ENCODE assay signal across 31 mouse cellular contexts in the genomic region with DNA sequence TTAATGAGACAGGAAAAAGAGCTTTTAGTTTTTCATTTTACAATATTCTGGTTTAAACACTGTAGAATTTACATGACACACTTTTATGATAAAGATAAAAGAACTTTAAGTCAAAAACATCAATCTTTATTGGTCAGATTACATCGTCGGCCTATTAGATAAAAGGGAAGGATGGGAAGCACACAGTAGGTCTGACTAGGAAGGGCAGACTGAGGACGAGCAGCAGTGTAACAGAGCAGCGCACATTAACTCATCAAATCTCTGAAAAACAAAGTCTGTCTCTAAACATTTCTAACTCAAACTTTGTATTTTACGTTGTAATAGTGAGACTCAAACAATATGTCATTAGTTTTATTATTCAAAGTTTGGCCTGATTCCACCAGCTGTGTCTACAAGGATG.
"Had no signal": no experiment of that assay in that cellular context is flagged by ENCODE, and none has a peak within 500 bp of the region (broad histone marks: within the 10 kb centered on the region; RNA-seq: fewer than 3 reads in every experiment).

No protein-coding gene starts in this region.

- H3K27me3 ChIP-seq: limb, embryonic 12.5 days; limb, embryonic 13.5 days; limb, embryonic 15.5 days; liver, embryonic 12.5 days; liver, embryonic 13.5 days; liver, embryonic 15.5 days; lung, embryonic 15.5 days; megakaryocyte, embryonic 14.5 days; midbrain, embryonic 12.5 days; midbrain, embryonic 13.5 days; midbrain, embryonic 15.5 days; neural tube, embryonic 12.5 days had no signal

- H3K9ac ChIP-seq: limb, embryonic 12.5 days; limb, embryonic 13.5 days; limb, embryonic 15.5 days; liver, embryonic 12.5 days; liver, embryonic 13.5 days; liver, embryonic 14.5 days; liver, embryonic 15.5 days; liver, postnatal 0 days; lung, embryonic 15.5 days; midbrain, embryonic 12.5 days; midbrain, embryonic 13.5 days; midbrain, embryonic 15.5 days; neural tube, embryonic 12.5 days had no signal

- H3K4me3 ChIP-seq: left cerebral cortex, adult 2 months; limb, embryonic 10.5 days; limb, embryonic 12.5 days; limb, embryonic 13.5 days; limb, embryonic 15.5 days; liver, embryonic 12.5 days; liver, embryonic 13.5 days; liver, embryonic 15.5 days; lung, embryonic 15.5 days; megakaryocyte, embryonic 14.5 days; midbrain, embryonic 10.5 days; midbrain, embryonic 12.5 days; midbrain, embryonic 13.5 days; midbrain, embryonic 15.5 days; myocyte; neural tube, embryonic 12.5 days had no signal

- H3K4me1 ChIP-seq: limb, embryonic 10.5 days; limb, embryonic 12.5 days; limb, embryonic 13.5 days; limb, embryonic 15.5 days; liver, embryonic 12.5 days; liver, embryonic 13.5 days; liver, embryonic 15.5 days; lung, embryonic 15.5 days; midbrain, embryonic 10.5 days; midbrain, embryonic 12.5 days; midbrain, embryonic 13.5 days; midbrain, embryonic 15.5 days; neural tube, embryonic 12.5 days had no signal

- DNase-seq: left cerebral cortex, postnatal 4 days; liver; liver, embryonic 13.5 days; liver, postnatal 0 days; lung, adult 18-20 months; lung, adult 2 months; lung, postnatal 10 days; lung, postnatal 36 days; lung, postnatal 4 days; midbrain, embryonic 14.5 days had no signal

- H3K27ac ChIP-seq: left cerebral cortex, adult 2 months; limb, embryonic 10.5 days; limb, embryonic 12.5 days; limb, embryonic 13.5 days; limb, embryonic 15.5 days; liver, embryonic 12.5 days; liver, embryonic 13.5 days; liver, embryonic 14.5 days; liver, embryonic 15.5 days; lung, embryonic 15.5 days; macrophage; midbrain, embryonic 10.5 days; midbrain, embryonic 12.5 days; midbrain, embryonic 13.5 days; midbrain, embryonic 15.5 days; neural tube, embryonic 12.5 days had no signal

- H3K9me3 ChIP-seq: limb, embryonic 10.5 days; limb, embryonic 12.5 days; limb, embryonic 13.5 days; limb, embryonic 15.5 days; liver, embryonic 12.5 days; liver, embryonic 13.5 days; liver, embryonic 15.5 days; lung, embryonic 15.5 days; megakaryocyte, embryonic 14.5 days; midbrain, embryonic 10.5 days; midbrain, embryonic 12.5 days; midbrain, embryonic 13.5 days; midbrain, embryonic 15.5 days; neural tube, embryonic 12.5 days had no signal

- ATAC-seq: liver, embryonic 12.5 days; liver, postnatal 0 days; lung, postnatal 0 days; midbrain, embryonic 13.5 days; midbrain, embryonic 15.5 days; midbrain, embryonic 16.5 days had no signal

- H3K4me2 ChIP-seq: limb, embryonic 12.5 days; limb, embryonic 13.5 days; limb, embryonic 15.5 days; liver, embryonic 11.5 days; liver, embryonic 12.5 days; liver, embryonic 13.5 days; liver, embryonic 15.5 days; lung, embryonic 15.5 days; midbrain, embryonic 11.5 days; midbrain, embryonic 12.5 days; midbrain, embryonic 13.5 days; midbrain, embryonic 15.5 days; neural tube, embryonic 12.5 days had no signal
